Mouse (Mus musculus) heart, adult 9 months (tissue): ENCODE data around the gene Kazn.

Experiments used
- DNase-seq, 2 experiments: peaks; one replicate each; pipeline ENCODE4 v3.0.0; 2022; ENCODE audit warnings: low spot score in 2 of 2

Kazn gene

DNA sequence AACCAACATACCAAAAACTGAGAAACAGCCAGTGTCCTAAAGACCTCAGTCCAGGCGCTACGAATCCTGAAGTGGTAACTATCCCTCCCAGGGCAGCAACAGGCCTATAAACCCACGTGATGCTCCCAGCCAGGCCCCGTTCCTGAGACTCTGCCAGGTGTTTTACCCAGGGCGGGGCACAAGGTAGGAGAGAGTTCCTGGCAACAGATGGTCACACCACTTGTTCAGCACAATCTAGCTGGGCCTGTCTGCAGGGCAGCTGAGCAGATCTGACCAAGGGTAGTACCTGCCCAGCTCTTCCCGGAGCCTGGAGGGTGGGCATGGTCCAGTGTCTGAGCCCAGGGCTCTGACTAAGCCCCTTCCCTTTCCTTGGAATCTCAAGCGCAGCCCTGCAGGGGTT, 45.4 kb downstream of the Kazn start:
- DNase-seq = no peak

- no peak for DNase-seq
These were observed 46.0 kb downstream of the Kazn start for GRCm38 (mm10) chr4:142193151-142193578.

DNA sequence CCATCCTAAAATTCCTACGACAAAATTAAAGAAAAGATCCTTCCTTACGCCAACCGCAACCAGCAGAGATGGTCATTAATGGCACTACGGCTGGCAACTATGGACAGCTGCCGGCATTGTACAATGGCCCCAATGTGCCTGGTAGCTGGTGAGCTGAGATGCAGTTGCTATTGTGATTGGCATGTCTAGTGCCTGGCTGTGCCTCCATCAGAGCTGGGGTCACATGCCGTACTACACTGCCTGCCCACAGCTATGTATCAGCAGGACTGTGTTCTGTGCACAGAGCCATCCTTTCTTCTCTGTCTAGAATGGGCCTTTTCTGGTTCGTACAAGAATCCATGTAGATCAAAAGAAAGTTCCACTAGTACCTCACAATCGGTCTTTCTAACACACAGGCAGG, 49.2 kb downstream of the Kazn start:
- no peak for DNase-seq

DNA sequence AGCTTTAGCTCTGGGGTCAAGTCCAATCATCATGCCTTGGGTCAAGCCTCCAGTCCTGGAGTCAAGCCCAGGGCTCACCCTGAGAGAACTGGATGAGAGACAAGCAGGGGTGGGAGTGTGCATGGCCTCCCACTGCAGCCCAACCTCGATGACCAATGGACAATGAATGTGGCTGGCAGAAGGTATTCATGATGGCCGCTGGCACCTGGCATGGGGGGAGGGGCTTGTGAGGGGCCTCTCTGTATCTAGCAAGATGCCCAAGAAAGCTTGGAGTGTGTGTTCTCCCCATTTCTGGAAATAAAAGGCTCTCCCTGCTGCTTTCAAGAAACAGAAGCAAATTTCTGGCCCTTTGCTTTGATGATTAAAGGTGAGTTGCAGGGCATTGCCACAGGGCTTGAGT, 50.7 kb downstream of the Kazn start:
- no peak for DNase-seq

- no peak for DNase-seq
These were observed 53.0 kb downstream of the Kazn start for GRCm38 (mm10) chr4:142186155-142186554.

DNA sequence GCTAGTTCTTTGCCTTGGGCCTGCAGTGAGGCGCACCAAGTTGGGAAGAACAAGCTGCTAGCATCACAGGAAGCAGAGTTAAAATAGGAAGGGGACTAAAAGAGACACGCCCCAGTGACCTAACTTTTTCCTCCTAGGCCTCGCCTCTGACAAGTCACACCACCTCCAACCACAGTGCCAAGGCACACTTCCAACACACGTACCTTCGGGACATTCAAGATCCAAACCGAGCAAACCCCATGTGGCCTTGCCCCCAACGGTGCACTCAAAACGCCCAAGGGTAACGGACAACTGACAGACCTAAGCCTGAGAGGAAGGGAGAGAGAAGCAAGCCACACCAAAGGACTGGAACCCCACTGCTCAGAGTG, 53.7 kb downstream of the Kazn start:
- peak in 1 of 2 experiments; percentile 46 for DNase-seq

DNA sequence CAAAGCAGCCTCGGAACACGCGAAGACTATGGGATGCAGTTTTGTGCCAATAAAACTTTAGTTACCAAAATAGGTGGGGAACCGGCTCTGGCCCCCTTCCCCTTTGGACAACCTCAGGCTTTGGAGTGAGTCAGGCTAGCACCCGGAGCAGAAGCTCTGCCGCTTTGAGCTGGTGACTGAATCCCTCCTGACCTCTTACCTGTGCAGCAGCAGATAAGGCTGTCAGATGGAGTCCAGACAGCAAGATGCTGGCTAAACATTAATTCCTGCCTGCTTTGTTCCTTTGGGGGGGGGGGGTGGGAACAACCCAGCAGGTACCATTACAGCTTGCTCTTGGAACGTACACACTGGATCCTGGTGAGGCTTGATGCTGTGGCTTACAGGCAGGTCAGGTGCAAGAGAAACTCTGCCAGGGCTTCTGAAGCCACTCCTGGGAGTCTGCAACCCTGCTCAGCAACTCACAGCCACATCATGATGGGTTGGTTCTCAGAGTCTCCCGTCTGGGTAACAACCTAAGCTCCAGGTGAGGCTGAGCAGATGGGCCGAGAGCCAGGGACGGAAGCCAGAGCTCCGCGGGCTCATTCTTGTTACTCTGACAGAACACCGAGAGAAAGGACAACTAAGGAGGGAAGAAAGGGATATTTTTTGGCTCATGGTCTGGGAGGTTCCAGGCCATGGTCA, 54.2 kb downstream of the Kazn start:
- DNase-seq = no peak

GRCm38 (mm10) chr4:142183591-142183990, 55.6 kb downstream of the Kazn start:
- DNase-seq = no peak

DNA sequence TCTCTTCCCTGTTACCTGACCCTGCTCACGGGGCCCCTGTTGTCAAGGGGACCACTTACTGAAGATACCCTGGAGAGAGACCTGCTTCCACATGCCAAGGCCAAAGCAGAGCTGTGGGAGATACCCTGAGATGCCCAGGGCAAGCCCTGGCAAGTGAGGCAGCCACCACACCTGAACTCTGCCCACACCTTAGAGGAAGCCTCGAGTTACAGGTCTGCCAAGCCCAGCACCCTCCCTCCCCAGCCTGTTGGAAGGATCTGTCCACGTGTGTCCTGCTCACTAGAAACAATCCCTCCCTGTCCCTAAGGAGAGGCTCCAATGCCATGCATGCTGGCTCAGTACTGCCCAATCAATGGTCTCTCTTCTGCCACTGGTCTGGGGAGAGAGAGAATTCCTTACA, 56.2 kb downstream of the Kazn start:
- no peak for DNase-seq

GRCm38 (mm10) chr4:142181646-142182045, 57.6 kb downstream of the Kazn start:
- DNase-seq = no peak

GRCm38 (mm10) chr4:142180874-142181273, 58.3 kb downstream of the Kazn start:
- DNase-seq = no peak

DNA sequence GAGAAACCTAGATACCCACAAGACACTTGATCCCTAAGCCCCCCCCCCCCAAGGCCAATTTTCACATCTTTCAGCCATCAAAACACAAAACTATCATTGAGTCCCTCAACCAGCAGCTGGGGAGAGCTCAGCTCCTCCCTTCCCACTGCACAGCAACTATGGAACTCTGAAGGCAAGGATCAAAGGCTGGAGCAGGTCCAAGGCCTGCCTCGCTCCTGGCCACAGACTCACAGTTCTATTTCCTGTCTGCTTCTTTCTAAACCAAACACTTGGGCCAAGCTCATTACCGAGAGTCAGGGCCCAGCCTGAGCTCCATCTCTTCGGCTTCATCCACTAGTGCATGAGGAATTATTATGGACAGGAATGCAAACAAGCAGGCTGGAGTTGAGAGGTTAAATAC, 58.9 kb downstream of the Kazn start:
- peak; percentile 74 to 76 for DNase-seq

GRCm38 (mm10) chr4:142179531-142179930, 59.7 kb downstream of the Kazn start:
- peak; percentile 72 to 76 for DNase-seq

GRCm38 (mm10) chr4:142176732-142177131, 62.5 kb downstream of the Kazn start:
- DNase-seq = no peak

DNA sequence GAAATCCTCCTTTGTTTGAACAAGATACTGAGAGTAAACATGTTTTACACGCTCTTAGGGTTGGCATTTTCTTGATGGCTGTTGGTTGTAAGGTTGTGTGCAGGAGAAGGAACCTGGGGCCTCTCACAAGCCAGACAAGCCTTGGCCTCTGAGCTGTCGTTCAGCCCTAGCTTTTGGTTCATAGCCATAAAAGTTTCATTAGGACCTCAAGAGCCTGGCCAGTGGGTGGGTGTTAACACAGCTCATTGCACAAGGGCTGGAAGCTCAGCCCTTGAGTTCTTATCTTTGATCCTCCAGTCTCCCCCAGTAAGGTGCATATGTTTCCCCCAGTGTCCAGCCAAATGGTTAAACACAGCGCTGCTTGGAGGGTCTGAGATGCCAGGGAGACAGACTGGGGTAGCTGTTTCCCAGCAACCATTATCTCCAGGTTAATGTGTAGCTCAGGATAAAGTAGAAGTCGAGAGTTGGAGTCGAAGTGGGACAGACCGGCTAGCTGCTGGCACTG, 65.2 kb downstream of the Kazn start:
- no peak for DNase-seq

- DNase-seq = no peak
These were observed 66.3 kb downstream of the Kazn start for GRCm38 (mm10) chr4:142172942-142173341.

GRCm38 (mm10) chr4:142171788-142172497, 67.3 kb downstream of the Kazn start:
- no peak for DNase-seq

DNA sequence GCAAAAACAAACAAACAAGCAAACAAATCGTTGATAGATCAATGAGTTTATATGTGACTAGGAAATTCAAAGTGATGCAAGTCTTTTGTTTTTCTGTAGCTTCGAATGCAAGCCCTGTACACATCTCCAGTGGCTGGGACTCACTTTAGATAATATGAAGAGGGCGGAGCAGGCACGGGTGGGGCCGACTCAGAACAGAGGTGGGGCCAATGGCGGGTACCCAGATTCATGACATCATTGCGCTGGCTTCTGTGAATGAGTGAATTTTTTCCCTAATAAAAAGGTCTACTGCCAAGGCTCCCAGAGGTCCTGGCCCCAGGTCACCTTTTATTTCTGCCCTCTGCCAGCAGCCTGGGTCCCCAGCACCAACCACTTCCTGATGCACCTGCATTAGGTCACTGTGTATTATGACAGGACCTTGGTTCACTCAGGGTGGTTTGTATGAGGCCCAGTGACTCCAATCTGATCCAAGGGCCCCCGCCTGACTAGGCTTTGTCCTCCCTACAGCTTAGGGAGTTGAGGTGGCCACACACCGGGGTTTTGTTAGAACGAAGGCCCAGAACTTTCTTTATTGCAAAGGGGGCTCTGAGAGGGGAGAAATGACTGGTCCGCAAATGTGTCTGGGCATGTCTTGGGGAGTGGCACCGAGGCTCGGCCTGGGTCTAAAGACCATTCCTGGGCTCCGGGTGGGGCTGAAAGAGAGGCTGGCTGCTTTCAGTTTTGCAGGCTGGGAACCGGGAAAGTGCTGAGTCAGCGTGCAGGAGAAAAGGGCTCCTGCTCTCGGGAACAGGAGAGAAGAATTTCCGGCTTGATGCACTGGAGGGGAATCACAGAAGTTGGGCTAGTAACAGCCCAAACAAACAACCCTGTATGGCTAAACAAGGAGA, 68.1 kb downstream of the Kazn start:
- DNase-seq = no peak

DNA sequence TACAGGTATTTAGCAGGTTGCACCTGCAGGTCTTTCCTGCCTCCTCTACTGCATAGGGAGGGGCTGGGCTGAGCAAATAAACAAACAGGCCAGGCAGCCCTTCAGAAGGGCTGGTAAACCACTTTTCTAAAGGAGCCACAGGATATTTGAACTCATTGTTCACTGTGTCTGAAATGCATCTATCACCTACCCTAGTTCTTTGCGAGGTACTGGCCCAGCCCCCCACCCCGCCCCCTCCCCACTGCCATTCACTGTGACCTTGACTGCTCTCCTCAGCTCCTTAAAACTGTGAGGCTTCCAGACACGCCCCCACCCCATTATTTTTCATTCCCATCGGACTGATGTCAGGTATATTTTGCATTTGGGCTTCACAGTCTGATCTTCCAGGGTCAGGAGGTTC, 69.6 kb downstream of the Kazn start:
- DNase-seq = no peak

- no peak for DNase-seq
These were observed 70.8 kb downstream of the Kazn start for GRCm38 (mm10) chr4:142168352-142168751.

DNA sequence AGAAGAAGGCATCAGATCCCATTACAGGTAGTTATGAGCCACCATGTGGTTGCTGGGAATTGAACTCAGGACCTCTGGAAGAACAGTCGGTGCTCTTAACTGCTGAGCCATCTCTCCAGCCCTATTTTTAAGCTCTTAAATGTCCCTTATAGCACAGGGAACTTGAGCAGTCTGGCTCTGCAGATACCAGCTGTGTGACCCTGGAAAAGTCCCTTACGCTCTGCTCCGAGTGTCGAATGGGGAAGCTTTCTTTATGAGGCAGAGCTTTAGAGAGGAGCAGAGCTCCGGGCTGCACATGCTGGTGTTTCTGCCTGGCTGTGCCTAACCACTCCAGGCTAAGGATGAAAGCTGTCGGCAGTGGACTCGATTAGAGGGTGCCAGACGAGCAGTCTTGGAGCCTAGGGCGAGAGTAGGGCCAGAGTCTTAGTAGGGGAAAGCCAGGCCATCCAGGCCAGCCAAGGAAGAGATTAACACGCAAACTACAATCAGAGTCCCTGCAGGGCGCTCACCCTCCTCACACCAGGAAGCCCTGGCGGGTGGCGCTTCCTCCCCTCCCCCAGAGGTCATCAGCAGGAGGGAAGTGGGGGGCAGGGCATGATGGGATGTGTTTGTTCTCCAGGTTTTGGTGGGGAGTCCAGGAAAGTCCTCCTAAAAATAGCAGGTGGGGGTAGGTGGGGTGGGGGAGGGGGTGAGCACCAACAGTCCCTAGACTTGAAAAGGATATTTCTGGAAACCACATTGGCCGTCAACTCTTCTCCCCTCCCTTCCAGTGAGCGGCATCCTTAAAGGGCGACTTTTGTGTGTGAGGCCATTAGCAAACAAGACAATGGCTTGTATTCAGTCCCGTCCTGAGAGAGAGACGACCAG, 73.1 kb downstream of the Kazn start:
- peak; percentile 85 to 92 for DNase-seq
